Mouse (Mus musculus) effector memory CD4-positive, alpha-beta T cell, adult 5 months (primary cell): ENCODE measurements around the gene Insig2. TPM values are rescaled to one million over a fixed set of nuclear protein-coding genes. Genes with fewer than 3 reads are reported as not detected.

Experiments
- polyA plus RNA-seq: library from polyadenylated mRNA; unstranded; fragments of 100-300 nt; shearing (Covaris generic); gene quantifications from one replicate; pipeline ENCODE4 v1.2.1, GENCODE M21; 2017

Gene Insig2
- 33.1 TPM for polyA plus RNA-seq

DNA sequence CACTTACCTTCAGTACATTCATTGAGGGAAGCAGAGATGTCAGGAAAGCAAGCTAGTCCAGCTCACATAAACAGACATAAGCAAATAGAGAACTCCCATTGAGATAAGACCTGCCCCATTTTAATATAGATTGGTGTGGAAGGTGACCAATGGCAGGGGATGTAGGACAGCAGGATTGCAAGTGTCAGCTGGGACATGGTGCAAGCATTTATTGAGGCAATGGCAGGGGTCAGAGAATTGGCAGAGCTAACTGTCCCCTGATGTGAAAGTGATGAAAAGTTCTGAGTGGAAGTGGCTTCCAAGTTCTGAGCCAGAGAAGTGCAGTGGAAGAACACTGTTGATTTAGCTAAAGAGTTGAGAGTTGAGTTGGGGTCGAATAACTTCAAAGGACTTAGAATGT is at the start of gene Insig2:
Insig2 (minus strand) TSS at position 105 of the 400 bp plus-strand sequence.

Other genes with a start within 250 kb of the Insig2 start
- 20.2 TPM for gene Ccdc93, start 98.5 kb upstream of the Insig2 start, polyA plus RNA-seq
- not detected for gene Htr5b, start 195.9 kb upstream of the Insig2 start, polyA plus RNA-seq
- gene Ddx18, start 235.4 kb upstream of the Insig2 start, polyA plus RNA-seq = 65.7 TPM